9 mouse cellular contexts compared by ENCODE assay signal in genomic region chr11:63413106-63413505, GRCm38 (mm10).
DNase-seq lines count a peak whose midpoint lies in the region; ATAC-seq and TF ChIP-seq lines count a peak whose summit lies in the region.
"Had no signal": no experiment of that assay in that cellular context is flagged by ENCODE, and none has a peak within 500 bp of the region (broad histone marks: within the 10 kb centered on the region; RNA-seq: fewer than 3 reads in every experiment).

No protein-coding gene starts in this region.

- H3K4me1 ChIP-seq in liver, adult 2 months (ENCODE audit: control insufficient read depth, insufficient read depth, low read length): no peaks in the 10 kb centered on the region
- 0 out of 2 replicates have a peak, but pooled peaks cover 8% of the 10 kb centered on the region for H3K4me1 ChIP-seq in hindbrain, embryonic 11.5 days (replicated peaks; ENCODE audit: control insufficient read depth, insufficient read depth, low read length)
- H3K4me1 ChIP-seq in liver, embryonic 12.5 days: peaks cover 4% of the 10 kb centered on the region; the same call in 1 of the 2 replicates
- H3K4me1 ChIP-seq in stomach, embryonic 14.5 days (ENCODE audit: control insufficient read depth, insufficient read depth, low read length): peaks cover 11% of the 10 kb centered on the region
- H3K4me1 ChIP-seq in thymus, adult 2 months (replicated peaks; ENCODE audit: control insufficient read depth, insufficient read depth, low read length): no peaks in the 10 kb centered on the region

- no peak for TF ChIP-seq POLR2A in liver, adult 2 months (IDR thresholded peaks at IDR 0.05; ENCODE audit: extremely low read depth, insufficient read depth, low read length)
- no peak for TF ChIP-seq POLR2A in thymus, adult 2 months (IDR thresholded peaks at IDR 0.05; ENCODE audit: control insufficient read depth, extremely low read depth, insufficient read depth, low read length, poor library complexity)

- H3K36me3 ChIP-seq in liver, adult 2 months (ENCODE audit: control insufficient read depth, insufficient read depth, low read length): no peaks in the 10 kb centered on the region
- no peaks in the 10 kb centered on the region for H3K36me3 ChIP-seq in hindbrain, embryonic 11.5 days (ENCODE audit: control insufficient read depth, insufficient read depth, low read length)
- no peaks in the 10 kb centered on the region for H3K36me3 ChIP-seq in liver, embryonic 12.5 days
- no peaks in the 10 kb centered on the region for H3K36me3 ChIP-seq in stomach, embryonic 14.5 days (ENCODE audit: control insufficient read depth, insufficient read depth, low read length)
- no peaks in the 10 kb centered on the region for H3K36me3 ChIP-seq in thymus, adult 2 months (ENCODE audit: control insufficient read depth, insufficient read depth, low read length)

- TF ChIP-seq CTCF in liver, adult 2 months (IDR thresholded peaks at IDR 0.05; ENCODE audit: low read depth, low read length): no peak
- no peak for TF ChIP-seq CTCF in thymus, adult 2 months (IDR thresholded peaks at IDR 0.05; ENCODE audit: borderline replicate concordance, control insufficient read depth, extremely low read depth, insufficient read depth, low read length, poor library complexity)

- no peak overlapping the region for H3K9ac ChIP-seq in liver, adult 2 months (ENCODE audit: low read depth, low read length)
- H3K9ac ChIP-seq in hindbrain, embryonic 11.5 days (ENCODE audit: low read depth, low read length): no peak overlapping the region
- H3K9ac ChIP-seq in liver, embryonic 12.5 days: no peak overlapping the region
- no peak overlapping the region for H3K9ac ChIP-seq in stomach, embryonic 14.5 days (replicated peaks; ENCODE audit: low read depth, low read length)

- peak; percentile 17 for DNase-seq in liver, adult 2 months (ENCODE audit: extremely low read depth, low read depth, low spot score)
- DNase-seq in liver: no peak
- peak; percentile 37 for DNase-seq in hindbrain, embryonic 11.5 days (ENCODE audit: low spot score)
- DNase-seq in thymus, adult 2 months: no peak
- no peak for DNase-seq in spleen, adult 18-20 months
- DNase-seq: cerebellum, adult 11 months had no signal

- 0 out of 2 replicates have a peak overlapping the region, but pooled peaks have one; percentile 8 for H3K4me3 ChIP-seq in liver, adult 2 months (ENCODE audit: insufficient read depth, low read depth, low read length)
- H3K4me3 ChIP-seq in hindbrain, embryonic 11.5 days (ENCODE audit: low read depth, low read length): no peak overlapping the region
- H3K4me3 ChIP-seq in liver, embryonic 12.5 days: no peak overlapping the region
- 0 out of 2 replicates have a peak overlapping the region, but pooled peaks have one; percentile 15 for H3K4me3 ChIP-seq in stomach, embryonic 14.5 days (ENCODE audit: low read depth, low read length)
- H3K4me3 ChIP-seq in thymus, adult 2 months (ENCODE audit: control insufficient read depth, insufficient read depth, low read length): no peak overlapping the region

- no peak overlapping the region for H3K27ac ChIP-seq in liver, adult 2 months (replicated peaks; ENCODE audit: insufficient read depth, low read depth, low read length)
- peak overlapping the region; percentile 48 for H3K27ac ChIP-seq in hindbrain, embryonic 11.5 days (ENCODE audit: low read depth, low read length)
- no peak overlapping the region for H3K27ac ChIP-seq in liver, embryonic 12.5 days
- H3K27ac ChIP-seq in stomach, embryonic 14.5 days (ENCODE audit: low read length): no peak overlapping the region
- no peak overlapping the region for H3K27ac ChIP-seq in thymus, adult 2 months (ENCODE audit: control insufficient read depth, insufficient read depth, low read length)

- H3K27me3 ChIP-seq in liver, adult 2 months (ENCODE audit: control insufficient read depth, insufficient read depth, low read length): no peaks in the 10 kb centered on the region; the same call in 1 of the 2 replicates
- H3K27me3 ChIP-seq in hindbrain, embryonic 11.5 days (ENCODE audit: control insufficient read depth, insufficient read depth, low read length): no peaks in the 10 kb centered on the region
- H3K27me3 ChIP-seq in liver, embryonic 12.5 days (replicated peaks): peaks cover 15% of the 10 kb centered on the region
- H3K27me3 ChIP-seq in stomach, embryonic 14.5 days (ENCODE audit: control insufficient read depth, insufficient read depth, low read length): no peaks in the 10 kb centered on the region
- no peaks in the 10 kb centered on the region for H3K27me3 ChIP-seq in thymus, adult 2 months (ENCODE audit: control insufficient read depth, insufficient read depth, low read length)

- peak overlapping the region; percentile 40 for H3K4me2 ChIP-seq in hindbrain, embryonic 11.5 days (replicated peaks; ENCODE audit: low read depth, low read length)
- H3K4me2 ChIP-seq in liver, embryonic 12.5 days: peak overlapping the region; percentile 52
- peak overlapping the region; percentile 46 for H3K4me2 ChIP-seq in stomach, embryonic 14.5 days (replicated peaks; ENCODE audit: low read depth, low read length)

- no peaks in the 10 kb centered on the region for H3K79me2 ChIP-seq in liver, adult 2 months (ENCODE audit: control insufficient read depth, insufficient read depth, low read length)

- WGBS in liver, adult 2 months: 33% methylated on average over 13 of the region's 13 CpGs
- WGBS in hindbrain, embryonic 11.5 days: 9% methylated on average over 13 of the region's 13 CpGs
- 18% methylated on average over 13 of the region's 13 CpGs for WGBS in liver, embryonic 12.5 days (ENCODE audit: insufficient replicate concordance)
- 23% methylated on average over 13 of the region's 13 CpGs for WGBS in stomach, embryonic 14.5 days
- WGBS in thymus, adult 2 months: 27% methylated on average over 13 of the region's 13 CpGs

- no peaks in the 10 kb centered on the region for H3K9me3 ChIP-seq in hindbrain, embryonic 11.5 days (ENCODE audit: control insufficient read depth, low read length)
- no peaks in the 10 kb centered on the region for H3K9me3 ChIP-seq in liver, embryonic 12.5 days (replicated peaks)
- H3K9me3 ChIP-seq in stomach, embryonic 14.5 days (ENCODE audit: control insufficient read depth, low read depth, low read length): no peaks in the 10 kb centered on the region

- ATAC-seq in hindbrain, embryonic 11.5 days (ENCODE audit: low FRiP score): no peak
- no peak for ATAC-seq in liver, embryonic 12.5 days
- no peak for ATAC-seq in stomach, embryonic 14.5 days (ENCODE audit: insufficient number of reproducible peaks, insufficient read depth, low FRiP score, low read depth)
- no peak for ATAC-seq in monocyte, adult 5-6 weeks (replicated peaks; ENCODE audit: insufficient number of reproducible peaks, low FRiP score, low TSS enrichment, poor library complexity, severe bottlenecking)

Comparison
In these comparisons a context has a peak if more than half of its experiments do, and no peak if none do; other contexts are left out.
1. DNase-seq: peak in liver, adult 2 months (single experiment) and hindbrain, embryonic 11.5 days (single experiment); none in liver (single experiment), thymus, adult 2 months (single experiment) and spleen, adult 18-20 months (0 of 2).
2. H3K4me3 ChIP-seq: peak in liver, adult 2 months (single experiment) and stomach, embryonic 14.5 days (single experiment); none in hindbrain, embryonic 11.5 days (single experiment), liver, embryonic 12.5 days (single experiment) and thymus, adult 2 months (single experiment).
3. Peak in every context shown above with its lines, with median percentiles within 50 percentile points of each other: H3K4me2 ChIP-seq.